Mouse (Mus musculus) E14TG2a.4 (cell line): ENCODE results near the gene Faiml.

Source experiments
- CTCF ChIP-seq: conservative IDR thresholded peaks from 2 replicates; pipeline ENCODE4 v1.5.1; 2014; ENCODE audit warnings: low read length
- NANOG ChIP-seq: IDR thresholded peaks from 2 replicates; pipeline ENCODE4 v1.6.1; 2014; ENCODE audit warnings: borderline replicate concordance, low read length, mixed read lengths
- POU5F1 ChIP-seq: IDR thresholded peaks from 2 replicates; pipeline ENCODE4 v1.6.1; 2014; ENCODE audit warnings: low read length, borderline replicate concordance

DNA sequence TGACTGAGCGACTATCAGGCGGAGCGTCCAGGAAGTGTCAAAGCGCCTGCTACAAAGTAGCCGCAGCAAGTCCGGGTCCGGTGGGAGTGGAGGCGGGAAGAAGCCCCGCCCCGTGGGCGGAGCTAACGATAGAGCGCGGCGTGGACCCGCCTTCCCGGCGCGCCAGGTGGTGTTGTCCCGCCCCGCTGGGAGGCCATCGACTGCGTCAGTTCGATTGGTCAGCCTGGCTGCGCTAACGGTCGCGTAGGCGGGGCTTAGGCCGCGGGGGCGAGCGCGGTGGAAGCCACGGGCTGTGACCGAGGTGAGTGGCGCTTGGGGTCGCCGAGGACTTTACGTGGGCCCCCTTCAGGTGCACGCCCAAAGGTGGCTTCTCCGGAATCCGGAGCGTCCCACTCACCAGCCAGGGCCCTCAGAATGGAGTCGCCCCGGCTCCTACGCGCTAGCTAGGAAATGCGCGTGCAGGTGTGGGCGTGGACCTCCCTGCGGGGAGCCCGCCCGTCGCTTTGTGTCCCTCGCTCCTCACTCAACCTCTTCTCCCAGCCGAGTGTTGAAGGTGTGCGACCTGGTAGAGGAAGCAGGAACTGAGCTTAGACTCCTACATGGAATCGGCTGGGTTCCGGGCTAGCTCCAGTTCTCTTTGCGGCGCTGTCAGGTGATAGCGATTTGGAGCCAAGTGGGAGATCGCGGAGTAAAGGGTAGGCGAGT lies 6.3 kb upstream of the Faiml start, which contains the start of gene Cep70:
- TF ChIP-seq CTCF (no peak), NANOG (peak; percentile 70; the same call in 1 of the 2 replicates), POU5F1 (no peak)
